Mouse (Mus musculus) kidney, embryonic 15.5 days (tissue): Measurements from ENCODE around the gene Dapk1. TPM values are rescaled to one million over a fixed set of nuclear protein-coding genes. Genes with fewer than 3 reads are reported as not detected.
A peak's percentile ranks its signal among the peaks of the same experiment; 100 is the strongest.
"Not testable (repeated sequence)": the region's sequence is repeated elsewhere in the genome, so short reads cannot be mapped to it uniquely, and the experiment has no call there.

Experiments
- ATAC-seq: fragments of 200-750 bp; cut with Nextera tagmentation; replicated peaks from 2 replicates; pipeline ENCODE4 v1.8.0; 2017; ENCODE audit warnings: moderate TSS enrichment; ENCODE audit not compliant: low FRiP score
- H3K27ac ChIP-seq: fragments of 300-500 bp; sonication (generic); 2 replicates; pipeline ENCODE4 v1.5.1; 2015; ENCODE audit warnings: mild to moderate bottlenecking, inconsistent platforms
- H3K27me3 ChIP-seq: fragments of 300-500 bp; sonication (generic); 2 replicates; pipeline ENCODE4 v1.6.1; 2015; ENCODE audit warnings: inconsistent platforms
- H3K36me3 ChIP-seq: fragments of 300-500 bp; sonication (generic); 2 replicates; pipeline ENCODE4 v1.6.1; 2015; ENCODE audit warnings: inconsistent platforms
- H3K4me1 ChIP-seq: fragments of 300-500 bp; sonication (generic); 2 replicates; pipeline ENCODE4 v1.6.1; 2015; ENCODE audit warnings: inconsistent platforms
- H3K4me2 ChIP-seq: fragments of 300-500 bp; sonication (generic); 2 replicates; pipeline ENCODE4 v1.6.1; 2015; ENCODE audit warnings: moderate library complexity, mild to moderate bottlenecking, inconsistent platforms
- H3K4me3 ChIP-seq: fragments of 300-500 bp; sonication (generic); replicated peaks from 2 replicates; pipeline ENCODE4 v1.5.1; 2015; ENCODE audit warnings: mild to moderate bottlenecking, inconsistent platforms
- H3K9ac ChIP-seq: fragments of 300-500 bp; sonication (generic); 2 replicates; pipeline ENCODE4 v1.6.1; 2015; ENCODE audit warnings: mild to moderate bottlenecking, inconsistent platforms
- H3K9me3 ChIP-seq: fragments of 300-500 bp; sonication (generic); replicated peaks from 2 replicates; pipeline ENCODE4 v1.6.1; 2016; ENCODE audit warnings: inconsistent platforms
- WGBS: fragments of 180-500 bp; shearing (Covaris S2); methylation state at CpG from one replicate; pipeline ENCODE4 v1.1.7; 2015; ENCODE audit warnings: mixed read lengths; 5-methylcytosine and 5-hydroxymethylcytosine counted together
- polyA plus RNA-seq: library from polyadenylated mRNA; unstranded; fragments of >200 nt; fragmentation: Nextera tagmentation; extraction: Ambion mirVana; gene quantifications from 2 replicates; pipeline ENCODE4 v1.2.1, GENCODE M21; 2015

The Dapk1 gene
- polyA plus RNA-seq, 1 experiment from 2014 or later: 26.0 TPM

GRCm38 (mm10) chr13:60602416-60603251 lies 887 bp downstream of the Dapk1 start:
- peak overlapping the region; percentile 91 for H3K27ac ChIP-seq
- peak overlapping the region; percentile 84 for H3K4me2 ChIP-seq
- H3K9ac ChIP-seq: peak overlapping the region; percentile 90
- WGBS: 5% methylated on average over 34 of the region's 34 CpGs
- no peaks in the 10 kb centered on the region for H3K27me3 ChIP-seq
- peaks cover 31% of the 10 kb centered on the region for H3K4me1 ChIP-seq
- peaks cover 7% of the 10 kb centered on the region; the same call in 1 of the 2 replicates for H3K36me3 ChIP-seq
- peak overlapping the region; percentile 84 for H3K4me3 ChIP-seq
- no peaks in the 10 kb centered on the region for H3K9me3 ChIP-seq
- ATAC-seq: peak; percentile 70

- 0 out of 2 replicates have a peak overlapping the region, but pooled peaks have one; percentile 91 for H3K27ac ChIP-seq
- ATAC-seq: no peak
- H3K36me3 ChIP-seq: peaks cover 7% of the 10 kb centered on the region; the same call in 1 of the 2 replicates
- H3K9ac ChIP-seq: no peak overlapping the region
- H3K9me3 ChIP-seq: no peaks in the 10 kb centered on the region
- peak overlapping the region; percentile 84 for H3K4me3 ChIP-seq
- peaks cover 36% of the 10 kb centered on the region for H3K4me1 ChIP-seq
- peak overlapping the region; percentile 84 for H3K4me2 ChIP-seq
- WGBS: 48% methylated on average over 5 of the region's 5 CpGs
- no peaks in the 10 kb centered on the region for H3K27me3 ChIP-seq
Observed at GRCm38 (mm10) chr13:60603252-60603562, 1.5 kb downstream of the Dapk1 start.

- H3K4me2 ChIP-seq: no peak overlapping the region
- peaks cover 44% of the 10 kb centered on the region for H3K4me1 ChIP-seq
- 0 out of 2 replicates have a peak overlapping the region, but pooled peaks have one; percentile 75 for H3K27ac ChIP-seq
- WGBS: 41% methylated on average over 8 of the region's 8 CpGs
- no peak overlapping the region for H3K4me3 ChIP-seq
- no peak overlapping the region for H3K9ac ChIP-seq
- H3K36me3 ChIP-seq: peaks cover 7% of the 10 kb centered on the region; the same call in 1 of the 2 replicates
- H3K27me3 ChIP-seq: no peaks in the 10 kb centered on the region
- H3K9me3 ChIP-seq: no peaks in the 10 kb centered on the region
- ATAC-seq: no peak
Observed at GRCm38 (mm10) chr13:60607411-60607810, 5.7 kb downstream of the Dapk1 start.

GRCm38 (mm10) chr13:60608411-60609046 lies 6.8 kb downstream of the Dapk1 start:
- no peak overlapping the region for H3K9ac ChIP-seq
- no peaks in the 10 kb centered on the region for H3K27me3 ChIP-seq
- peak overlapping the region; percentile 25; the same call in 1 of the 2 replicates for H3K4me2 ChIP-seq
- peaks cover 7% of the 10 kb centered on the region; the same call in 1 of the 2 replicates for H3K36me3 ChIP-seq
- H3K4me3 ChIP-seq: no peak overlapping the region
- ATAC-seq: peak; percentile 79
- 71% methylated on average over 8 of the region's 8 CpGs for WGBS
- H3K27ac ChIP-seq: peak overlapping the region; percentile 75
- peaks cover 38% of the 10 kb centered on the region for H3K4me1 ChIP-seq
- no peaks in the 10 kb centered on the region for H3K9me3 ChIP-seq

- 67% methylated on average over 4 of the region's 4 CpGs for WGBS
- no peak overlapping the region for H3K4me2 ChIP-seq
- H3K4me3 ChIP-seq: no peak overlapping the region
- peaks cover 34% of the 10 kb centered on the region for H3K4me1 ChIP-seq
- no peaks in the 10 kb centered on the region for H3K27me3 ChIP-seq
- H3K36me3 ChIP-seq: peaks cover 5% of the 10 kb centered on the region
- H3K9me3 ChIP-seq: no peaks in the 10 kb centered on the region
- H3K27ac ChIP-seq: 0 out of 2 replicates have a peak overlapping the region, but pooled peaks have one; percentile 75
- no peak for ATAC-seq
- no peak overlapping the region for H3K9ac ChIP-seq
Observed at GRCm38 (mm10) chr13:60609234-60609633, 7.5 kb downstream of the Dapk1 start.

- Histone ChIP-seq H3K27me3 (no peaks in the 10 kb centered on the region), H3K9me3 (no peaks in the 10 kb centered on the region), H3K4me2 (no peak overlapping the region), H3K36me3 (no peaks in the 10 kb centered on the region; the same call in 1 of the 2 replicates), H3K4me1 (peaks cover 38% of the 10 kb centered on the region), H3K4me3 (no peak overlapping the region), H3K27ac (no peak overlapping the region), H3K9ac (no peak overlapping the region)
- WGBS: 62% methylated on average over 6 of the region's 6 CpGs
- ATAC-seq: no peak
Observed at GRCm38 (mm10) chr13:60610558-60610957, 8.8 kb downstream of the Dapk1 start.

GRCm38 (mm10) chr13:60610971-60611370 lies 9.2 kb downstream of the Dapk1 start:
- WGBS: 84% methylated on average over 6 of the region's 6 CpGs
- not testable (repeated sequence) for ATAC-seq, H3K9me3 ChIP-seq, H3K4me3 ChIP-seq, H3K4me2 ChIP-seq, H3K9ac ChIP-seq, H3K36me3 ChIP-seq, H3K27me3 ChIP-seq, H3K27ac ChIP-seq
- H3K4me1 ChIP-seq: peaks cover 38% of the 10 kb centered on the region

GRCm38 (mm10) chr13:60612160-60612559 lies 10.4 kb downstream of the Dapk1 start:
- no peak overlapping the region for H3K4me2 ChIP-seq
- ATAC-seq: no peak

GRCm38 (mm10) chr13:60614154-60614553 lies 12.4 kb downstream of the Dapk1 start:
- Histone ChIP-seq H3K9ac (no peak overlapping the region), H3K27me3 (no peaks in the 10 kb centered on the region), H3K36me3 (no peaks in the 10 kb centered on the region; the same call in 1 of the 2 replicates), H3K27ac (no peak overlapping the region), H3K4me3 (no peak overlapping the region), H3K4me1 (peaks cover 35% of the 10 kb centered on the region), H3K9me3 (no peaks in the 10 kb centered on the region), H3K4me2 (no peak overlapping the region)
- WGBS: 96% methylated on average over 8 of the region's 8 CpGs
- ATAC-seq: no peak

More at GRCm38 (mm10) chr13:60612160-60612559, 10.4 kb downstream of the Dapk1 start:
- H3K9ac ChIP-seq: no peak overlapping the region
- 72% methylated on average over 3 of the region's 3 CpGs for WGBS
- no peak overlapping the region for H3K4me3 ChIP-seq
- H3K36me3 ChIP-seq: no peaks in the 10 kb centered on the region; the same call in 1 of the 2 replicates
- H3K4me1 ChIP-seq: peaks cover 37% of the 10 kb centered on the region
- H3K9me3 ChIP-seq: no peaks in the 10 kb centered on the region
- no peaks in the 10 kb centered on the region for H3K27me3 ChIP-seq
- no peak overlapping the region for H3K27ac ChIP-seq

GRCm38 (mm10) chr13:60615057-60615650 lies 13.4 kb downstream of the Dapk1 start:
- Histone ChIP-seq H3K4me1 (peaks cover 35% of the 10 kb centered on the region), H3K27me3 (no peaks in the 10 kb centered on the region), H3K9me3 (no peaks in the 10 kb centered on the region), H3K4me2 (no peak overlapping the region), H3K9ac (no peak overlapping the region), H3K27ac (no peak overlapping the region), H3K4me3 (no peak overlapping the region), H3K36me3 (no peaks in the 10 kb centered on the region; the same call in 1 of the 2 replicates)
- 60% methylated on average over 15 of the region's 15 CpGs for WGBS
- ATAC-seq: 0 out of 2 replicates have a peak, but pooled peaks have one; percentile 16

- H3K27ac ChIP-seq: no peak overlapping the region
- H3K4me3 ChIP-seq: no peak overlapping the region
- WGBS: 75% methylated on average over 6 of the region's 6 CpGs
- no peak for ATAC-seq
- no peaks in the 10 kb centered on the region; the same call in 1 of the 2 replicates for H3K36me3 ChIP-seq
- H3K4me1 ChIP-seq: peaks cover 31% of the 10 kb centered on the region
- H3K27me3 ChIP-seq: no peaks in the 10 kb centered on the region
- H3K9me3 ChIP-seq: no peaks in the 10 kb centered on the region
- H3K4me2 ChIP-seq: no peak overlapping the region
- H3K9ac ChIP-seq: no peak overlapping the region
Observed at GRCm38 (mm10) chr13:60616036-60616435, 14.3 kb downstream of the Dapk1 start.

- no peak overlapping the region for H3K4me3 ChIP-seq
- H3K27me3 ChIP-seq: no peaks in the 10 kb centered on the region
- no peak overlapping the region for H3K4me2 ChIP-seq
- no peak overlapping the region for H3K9ac ChIP-seq
- H3K9me3 ChIP-seq: no peaks in the 10 kb centered on the region
- no peaks in the 10 kb centered on the region; the same call in 1 of the 2 replicates for H3K36me3 ChIP-seq
- H3K27ac ChIP-seq: no peak overlapping the region
- ATAC-seq: 0 out of 2 replicates have a peak, but pooled peaks have one; percentile 31
- 27% methylated on average over 9 of the region's 9 CpGs for WGBS
- peaks cover 26% of the 10 kb centered on the region for H3K4me1 ChIP-seq
Observed at GRCm38 (mm10) chr13:60618287-60618686, 16.5 kb downstream of the Dapk1 start.
